Mouse (Mus musculus) gastrocnemius, adult 18-20 months (tissue): ENCODE measurements around the gene Ormdl3. TPM values are rescaled to one million over a fixed set of nuclear protein-coding genes. Genes with fewer than 3 reads are reported as not detected.
"Not testable (repeated sequence)": the region's sequence is repeated elsewhere in the genome, so short reads cannot be mapped to it uniquely, and the experiment has no call there.

Experiments
- DNase-seq: peaks from one replicate; pipeline ENCODE4 v3.0.0; 2021; ENCODE audit warnings: low spot score
- long read RNA-seq, 2 experiments: library from polyadenylated mRNA; stranded (forward); transcript quantifications; one replicate each; pipeline ENCODE4 v2.0.0; 2021
- total RNA-seq, 2 experiments: library from RNA; stranded (reverse); gene quantifications; 2 replicates each; pipeline ENCODE4 v1.2.3; 2021

Ormdl3 gene
- 10 to 100 TPM; 25.1 to 26.3 TPM for total RNA-seq
- long read RNA-seq, experiment 1, transcript Ormdl3-201 (4 exons, 2,184 nt), result major isoform, 20 of 20 reads
- long read RNA-seq, experiment 1, partial matches to known transcripts, result 0 of 20 reads
- long read RNA-seq, experiment 1, other reads (novel, unspliced or antisense), result 0 of 20 reads
- long read RNA-seq, experiment 2, transcript Ormdl3-201 (4 exons, 2,184 nt), result major isoform, 14 of 19 reads
- long read RNA-seq, experiment 2, partial matches to known transcripts, result 0 of 19 reads
- long read RNA-seq, experiment 2, other reads (novel, unspliced or antisense), result 5 of 19 reads

DNA sequence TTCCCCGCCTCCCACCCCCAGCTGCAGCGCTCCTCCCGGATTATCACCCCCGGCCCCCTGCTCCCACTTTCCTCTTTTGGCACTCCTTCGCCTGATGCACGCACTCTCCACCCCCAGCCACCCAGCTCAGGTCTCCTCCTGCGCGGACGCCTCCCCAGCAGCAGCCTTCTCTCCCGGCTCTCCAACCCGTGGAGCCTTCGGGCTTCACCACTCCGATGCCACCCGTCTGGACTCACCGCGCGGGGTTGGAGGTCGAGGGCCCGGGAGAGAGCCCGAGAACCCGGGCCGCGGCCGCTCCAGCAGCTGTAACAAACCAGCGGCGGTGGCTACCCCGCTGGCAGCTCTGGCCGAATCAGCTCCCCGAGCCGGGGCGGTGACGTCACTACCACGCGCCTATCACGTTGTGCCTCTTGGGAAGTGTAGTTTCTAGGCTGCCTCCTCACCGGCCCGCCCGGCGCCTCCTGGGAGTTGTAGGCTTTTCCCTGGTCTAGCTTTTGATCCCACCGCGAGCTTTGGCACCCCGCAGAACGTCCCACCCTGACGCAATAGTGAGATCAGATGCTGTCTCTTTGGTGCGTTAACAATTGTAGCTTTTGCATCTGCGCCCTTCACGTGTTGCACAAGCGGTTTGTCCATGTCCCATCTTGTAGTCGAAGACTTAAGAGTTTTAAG lies at the start of gene Ormdl3:
Gene Ormdl3 (minus strand): TSS at position 477 of the 672 bp plus-strand sequence.
- peak; percentile 99 for DNase-seq

GRCm38 (mm10) chr11:98635312-98635970 lies 48.3 kb upstream of the Ormdl3 start:
- DNase-seq, result not testable (repeated sequence)

GRCm38 (mm10) chr11:98630646-98631045 lies 43.5 kb upstream of the Ormdl3 start:
- no peak for DNase-seq

GRCm38 (mm10) chr11:98628706-98629105 lies 41.5 kb upstream of the Ormdl3 start:
- no peak for DNase-seq

DNA sequence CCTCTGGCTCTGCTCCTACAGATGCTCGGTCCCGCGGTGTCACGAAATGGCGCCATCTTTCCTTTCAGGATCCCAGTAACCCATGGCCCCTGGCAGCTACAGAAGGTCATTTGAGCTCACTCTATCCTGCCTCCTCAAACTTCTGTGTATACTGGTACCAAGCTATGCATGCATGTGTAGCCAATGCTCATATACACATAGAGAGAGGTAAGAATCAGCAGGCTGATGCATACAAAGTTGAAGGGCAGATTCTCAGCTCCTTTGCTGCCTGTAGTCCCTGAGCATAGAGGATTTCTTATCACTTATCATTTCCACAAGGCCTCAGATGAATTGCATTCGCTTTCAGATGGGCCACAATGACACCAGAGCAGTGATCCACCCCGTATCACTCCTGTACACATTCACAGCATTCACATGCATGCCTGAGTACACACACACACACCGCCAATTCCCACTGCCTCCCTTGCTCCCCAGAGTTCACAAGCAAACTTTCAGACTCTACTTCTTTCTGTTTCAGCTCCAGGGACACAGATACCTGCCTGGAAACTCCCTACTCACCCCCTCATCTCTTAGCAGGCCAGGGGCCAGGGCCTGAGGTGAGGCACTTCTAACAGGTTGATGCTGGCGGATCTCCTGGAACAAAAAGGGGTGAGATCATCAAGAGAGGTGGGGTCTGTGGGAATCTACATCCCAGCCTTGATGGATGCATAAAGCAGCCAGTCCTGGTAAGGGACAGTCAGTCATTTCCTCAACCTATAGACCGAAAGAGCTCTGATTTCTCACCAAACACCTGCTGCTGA lies 38.6 kb upstream of the Ormdl3 start, which contains the start of the genes Gm12355 and Gsdma3:
Gene Gm12355 (minus strand): TSS at position 51 of the 800 bp plus-strand sequence.
Gene Gsdma3 (plus strand): TSS at position 750 of the 800 bp plus-strand sequence.
- DNase-seq, result no peak

DNA sequence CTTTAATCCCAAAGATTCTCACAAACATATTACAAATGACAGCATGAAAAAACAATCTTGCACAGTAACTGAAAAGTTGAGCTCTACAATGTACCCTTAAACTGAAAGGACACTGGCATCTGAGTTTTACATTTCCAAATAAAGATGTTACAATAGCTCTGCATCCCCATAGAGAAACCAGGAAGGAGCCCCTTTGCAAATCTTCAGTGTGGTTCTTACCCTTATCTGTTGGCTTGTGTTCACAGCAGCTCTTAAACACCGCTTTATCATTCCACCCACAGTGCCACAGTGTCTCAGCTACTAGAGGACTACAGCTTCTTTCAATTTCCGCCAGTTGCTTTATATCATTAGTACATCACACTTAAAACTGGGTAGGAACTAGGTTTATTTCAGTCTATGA lies 37.2 kb upstream of the Ormdl3 start:
- DNase-seq, result not testable (repeated sequence)

GRCm38 (mm10) chr11:98623981-98624380 lies 36.8 kb upstream of the Ormdl3 start:
- not testable (repeated sequence) for DNase-seq

- no peak for DNase-seq
These were observed 33.6 kb upstream of the Ormdl3 start for GRCm38 (mm10) chr11:98620791-98621190.

DNA sequence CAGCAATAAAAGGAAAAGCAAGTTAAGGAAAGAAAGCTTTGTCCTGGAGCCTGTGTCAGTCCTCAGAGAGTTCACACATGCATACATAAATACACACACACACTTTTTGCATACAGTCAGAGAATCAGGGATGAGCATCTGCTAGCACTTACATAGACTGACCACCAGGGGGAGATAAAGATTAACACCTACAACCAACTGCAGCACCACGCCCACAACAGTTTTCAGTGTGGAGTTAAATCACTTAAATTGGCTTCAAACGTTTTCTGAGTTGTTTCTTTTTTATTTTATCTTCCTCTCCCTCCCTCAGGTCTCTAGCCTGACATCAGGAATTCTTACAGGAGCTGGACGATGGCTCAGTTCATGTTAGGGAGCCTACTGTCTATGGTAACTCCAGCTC lies 19.6 kb upstream of the Ormdl3 start:
- peak; percentile 40 for DNase-seq

- not testable (repeated sequence) for DNase-seq
These were observed 17.7 kb upstream of the Ormdl3 start for GRCm38 (mm10) chr11:98604911-98605310.

DNA sequence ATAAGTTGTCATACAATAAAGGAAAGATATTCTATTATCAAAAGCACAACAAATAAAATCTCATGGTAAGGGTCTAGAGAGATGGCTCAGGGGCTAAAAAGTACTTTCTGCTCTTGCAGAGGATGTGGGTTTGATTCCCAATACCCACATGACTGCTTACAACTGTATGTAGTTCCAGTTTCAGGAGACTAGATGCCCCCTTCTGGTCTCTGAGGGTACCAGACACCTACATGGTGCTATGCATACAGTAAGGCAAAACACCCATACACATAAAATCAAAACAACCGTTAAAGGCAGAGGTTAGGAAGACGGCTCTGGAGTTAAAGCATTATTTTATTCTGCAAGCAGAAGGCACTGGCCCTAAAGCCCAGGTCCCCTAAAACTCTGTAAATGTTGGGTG lies 16.8 kb upstream of the Ormdl3 start:
- DNase-seq, result no peak

GRCm38 (mm10) chr11:98602090-98602690 lies 15.0 kb upstream of the Ormdl3 start:
- no peak for DNase-seq

DNA sequence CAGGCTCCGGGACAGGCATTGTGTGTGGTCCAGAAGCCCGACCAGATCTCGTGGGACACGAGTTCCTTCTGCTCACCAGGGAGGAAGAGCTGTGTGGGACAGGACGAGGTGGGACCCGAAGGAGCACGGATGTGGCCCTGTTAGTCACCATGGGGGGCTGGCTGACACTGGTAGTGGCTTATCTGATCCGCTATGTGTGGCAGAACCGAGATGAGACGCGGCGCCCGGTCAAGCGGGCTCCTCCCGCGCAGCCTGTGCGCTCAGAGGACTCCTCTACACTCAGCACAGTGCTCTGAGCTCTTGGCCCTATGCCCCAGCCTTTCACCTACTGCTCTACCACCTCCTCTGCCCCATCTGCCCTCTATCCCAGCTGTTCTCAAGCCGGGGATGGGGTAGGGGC lies 12.1 kb upstream of the Ormdl3 start:
- no peak for DNase-seq

DNA sequence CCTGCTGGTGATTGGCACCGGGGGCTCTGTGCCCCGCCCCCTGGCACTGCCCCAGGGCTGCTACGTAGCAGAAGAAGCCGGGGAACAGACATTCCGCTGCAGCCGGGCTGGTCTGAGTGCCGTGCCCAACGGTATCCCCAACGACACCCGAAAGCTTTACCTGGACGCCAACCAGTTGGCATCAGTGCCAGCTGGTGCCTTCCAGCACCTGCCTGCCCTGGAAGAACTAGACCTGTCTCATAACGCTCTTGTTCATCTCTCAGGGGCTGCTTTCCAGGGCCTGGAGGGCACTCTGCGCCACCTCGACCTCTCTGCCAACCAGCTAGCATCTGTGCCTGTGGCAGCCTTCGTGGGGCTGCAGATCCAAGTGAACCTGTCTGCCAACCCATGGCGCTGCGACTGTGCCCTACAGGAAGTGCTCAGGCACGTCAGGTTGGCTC lies 11.7 kb upstream of the Ormdl3 start:
- no peak for DNase-seq

- no peak for DNase-seq
These were observed 10.8 kb upstream of the Ormdl3 start, which contains the start of gene Lrrc3c for GRCm38 (mm10) chr11:98597991-98598390. TSS of gene Lrrc3c (plus strand) at chr11:98598291.

- peak; percentile 28 for DNase-seq
These were observed 10.2 kb upstream of the Ormdl3 start for GRCm38 (mm10) chr11:98597363-98597762.

DNA sequence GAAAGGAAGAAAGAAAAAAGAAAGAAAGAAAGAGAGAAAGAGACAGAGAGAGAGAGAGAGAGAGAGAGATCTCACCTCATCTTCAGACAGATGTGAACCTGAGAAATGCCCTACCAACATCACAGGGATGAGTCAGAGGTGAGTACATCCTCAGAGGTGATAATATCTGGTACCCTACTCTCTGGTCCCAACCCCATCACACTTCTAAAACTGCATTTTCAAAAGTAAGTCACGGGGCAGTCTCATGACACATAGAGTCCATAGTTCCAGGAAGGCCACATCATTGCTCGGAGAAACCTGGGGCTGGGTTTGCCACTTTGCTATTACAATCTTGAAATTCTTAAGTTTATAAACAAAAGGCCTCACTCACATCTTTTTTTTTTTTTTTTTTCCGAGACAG lies 8.8 kb upstream of the Ormdl3 start:
- DNase-seq, result no peak

DNA sequence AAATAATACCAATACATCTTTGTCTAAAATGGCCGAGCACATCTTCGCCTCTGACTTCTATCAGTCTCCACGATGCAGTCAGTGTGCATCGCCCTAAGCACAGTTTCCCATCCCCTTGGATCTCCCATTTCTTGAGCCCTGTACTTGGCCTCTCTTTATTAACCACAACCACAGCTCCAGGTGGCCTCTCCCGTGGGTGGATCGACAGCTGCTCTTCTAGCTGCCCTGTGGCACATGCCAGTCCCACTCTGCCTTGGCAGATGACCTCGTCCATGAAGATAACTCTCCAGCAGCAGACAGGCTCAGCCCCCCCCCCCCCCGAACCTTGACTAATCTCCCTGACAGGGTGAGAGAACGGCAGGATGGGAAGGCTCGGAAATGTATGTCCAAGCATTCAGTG lies 8.3 kb upstream of the Ormdl3 start:
- DNase-seq, result no peak

DNA sequence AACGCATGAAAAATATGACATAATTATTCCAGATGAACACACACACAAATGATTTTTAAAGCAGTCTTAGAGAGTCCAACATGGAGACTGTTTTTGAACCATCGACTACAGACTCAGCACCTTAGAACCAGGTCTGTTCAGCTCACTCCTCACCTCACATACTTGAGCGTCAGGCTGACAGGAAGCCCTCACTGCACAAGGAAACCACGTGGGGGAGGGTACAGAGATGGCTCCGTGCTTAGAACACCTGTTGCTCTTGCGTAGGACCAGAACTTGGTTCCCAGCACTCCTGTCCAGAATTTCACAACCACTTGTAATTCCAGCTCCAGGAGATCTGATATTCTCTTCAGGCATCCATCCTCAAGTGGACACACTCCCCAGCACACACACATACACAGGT lies 7.9 kb upstream of the Ormdl3 start:
- no peak for DNase-seq

DNA sequence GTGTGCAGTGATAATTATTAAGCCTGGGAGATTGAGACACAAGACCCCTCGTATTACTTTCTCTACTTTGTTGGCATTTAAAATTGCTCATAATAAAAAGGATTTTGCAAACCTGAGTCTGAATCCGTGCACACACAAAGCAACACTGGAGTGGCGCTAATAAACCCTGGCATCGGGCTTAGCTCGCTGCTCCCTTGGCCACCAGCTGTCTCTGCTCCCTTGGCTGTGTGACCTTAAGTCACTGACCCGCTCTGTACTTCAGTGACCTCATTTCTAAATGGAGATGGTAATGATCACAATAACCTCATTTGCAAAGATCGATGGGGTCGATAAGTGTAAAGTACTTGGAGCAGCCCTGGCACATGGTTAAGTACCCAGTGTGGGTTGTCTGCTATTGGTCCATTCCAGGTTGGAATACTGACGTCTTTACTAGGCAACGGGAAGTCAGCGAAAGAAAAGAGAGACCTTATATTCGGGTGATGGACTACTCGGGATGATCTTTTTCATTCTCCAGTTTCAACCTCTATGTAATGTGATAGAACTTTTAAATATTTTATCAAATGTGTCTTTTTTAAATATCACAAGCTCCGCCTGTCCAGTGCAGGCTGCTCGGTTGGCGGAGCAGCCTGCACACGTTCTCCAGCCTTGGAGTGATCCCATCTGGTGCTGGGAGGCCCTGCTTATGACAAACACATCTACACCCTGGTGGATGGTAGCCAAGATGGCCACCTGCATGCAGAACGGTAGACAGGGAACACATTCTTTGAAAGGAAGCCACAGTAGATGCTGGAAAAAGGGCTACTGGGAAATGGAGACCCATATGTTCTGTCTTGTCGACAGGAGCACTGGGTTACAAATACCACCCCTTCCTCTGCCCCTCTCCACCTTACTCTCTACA lies 3.6 kb upstream of the Ormdl3 start:
- DNase-seq, result no peak
